Mouse (Mus musculus): ENCODE data around the gene Tmem119. TPM values are rescaled to one million over a fixed set of nuclear protein-coding genes. Genes with fewer than 3 reads are reported as not detected.
A peak's percentile ranks its signal among the peaks of the same experiment; 100 is the strongest.

The Tmem119 gene
- polyA plus RNA-seq, 1 experiment from 2014 or later = 107 TPM

DNA sequence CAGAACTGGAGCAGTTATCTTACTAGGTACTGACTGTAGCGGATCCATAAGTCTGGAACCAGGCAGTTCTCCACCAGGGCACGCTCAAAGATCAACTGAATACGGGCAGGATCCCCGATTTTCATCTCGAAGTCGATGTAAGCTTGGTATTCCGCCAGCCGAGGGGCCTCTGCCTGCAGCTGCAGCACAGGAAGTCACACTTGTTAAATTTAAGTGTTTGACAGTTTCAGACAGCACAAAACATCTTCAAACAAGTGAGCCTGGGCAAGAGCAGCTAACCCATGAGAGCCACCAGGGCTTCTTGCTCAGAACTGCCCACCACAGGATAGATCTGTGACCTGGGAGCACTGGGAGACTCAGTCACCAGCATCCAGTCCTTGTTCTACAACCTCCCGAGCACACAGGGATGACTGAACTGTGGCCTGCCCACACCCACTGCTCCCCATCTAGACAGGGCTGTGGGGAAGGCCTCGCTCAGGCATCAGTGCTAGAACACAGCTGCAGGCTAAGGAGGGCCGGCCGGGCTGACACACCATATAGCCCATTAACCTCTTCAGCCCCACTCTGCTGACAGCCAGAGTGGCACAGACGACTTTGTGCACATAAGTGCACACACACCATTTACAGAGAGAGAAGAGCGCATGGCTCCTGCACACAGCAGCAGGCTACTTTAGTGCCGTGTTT, 44.8 kb downstream of the Tmem119 start:
- peak; percentile 76 for ATAC-seq
- Histone ChIP-seq H3K27ac (ENCODE audit: low read length) (peak overlapping the region; percentile 26; the same call in 1 of the 2 replicates), H3K9ac (replicated peaks; ENCODE audit: low read depth) (no peak overlapping the region), H3K9me3 (ENCODE audit: low read length) (no peaks in the 10 kb centered on the region), H3K4me1 (ENCODE audit: insufficient read depth, low read depth, low read length) (no peaks in the 10 kb centered on the region), H3K4me2 (replicated peaks; ENCODE audit: low read depth, low read length) (no peak overlapping the region), H3K4me3 (ENCODE audit: low read depth, low read length) (no peak overlapping the region), H3K27me3 (replicated peaks; ENCODE audit: insufficient read depth, low read length) (no peaks in the 10 kb centered on the region), H3K36me3 (ENCODE audit: insufficient read depth, low read length) (peaks cover 52% of the 10 kb centered on the region)
- DNase-seq (ENCODE audit: low spot score) = peak; percentile 38
- no peak; the same call in 1 of the 2 replicates for TF ChIP-seq CTCF (IDR thresholded peaks at IDR 0.05)
- 61% methylated on average over 15 of the region's 15 CpGs for WGBS

DNA sequence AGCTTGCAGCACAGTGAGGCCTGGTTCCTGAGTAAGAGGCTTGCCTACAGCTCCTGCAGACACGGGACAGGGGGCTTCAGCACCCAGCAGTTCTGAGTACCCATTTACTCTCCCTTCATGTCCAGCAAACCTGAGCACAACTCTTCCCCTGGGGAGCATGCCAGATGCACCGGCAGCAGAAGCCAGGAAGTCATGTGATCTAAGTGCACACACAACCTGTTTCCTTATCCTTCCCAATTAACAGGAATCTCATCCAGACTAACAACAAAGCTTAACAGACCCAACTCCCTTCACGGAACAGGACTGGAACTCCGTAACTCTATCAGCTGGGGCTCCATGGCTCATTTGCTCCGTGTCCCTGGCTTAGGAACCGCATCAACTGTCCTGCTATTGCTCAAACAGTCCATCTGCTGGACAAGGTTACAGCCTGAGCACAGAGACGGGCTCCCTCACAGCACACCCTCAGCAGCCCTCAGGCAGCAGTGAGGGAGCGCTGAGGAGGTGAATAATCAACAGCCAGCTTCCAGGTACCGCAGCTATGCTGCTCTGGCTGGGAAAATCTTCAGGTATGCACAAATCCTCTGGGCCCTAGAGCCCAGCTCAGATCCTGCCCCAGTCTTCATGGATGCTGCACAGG, 48.7 kb downstream of the Tmem119 start:
- H3K4me3 ChIP-seq (ENCODE audit: low read depth, low read length) = no peak overlapping the region
- H3K9ac ChIP-seq (replicated peaks; ENCODE audit: low read depth) = no peak overlapping the region
- 87% methylated on average over 9 of the region's 9 CpGs for WGBS
- ATAC-seq (no peak), DNase-seq (ENCODE audit: low spot score) (no peak)
- no peak for TF ChIP-seq CTCF (IDR thresholded peaks at IDR 0.05)
- no peak for TF ChIP-seq EP300 (IDR thresholded peaks at IDR 0.05)
- no peaks in the 10 kb centered on the region for H3K27me3 ChIP-seq (replicated peaks; ENCODE audit: insufficient read depth, low read length)
- no peak overlapping the region for H3K27ac ChIP-seq (ENCODE audit: low read length)
- no peak overlapping the region for H3K4me2 ChIP-seq (replicated peaks; ENCODE audit: low read depth, low read length)
- no peaks in the 10 kb centered on the region for H3K9me3 ChIP-seq (ENCODE audit: low read length)
- H3K36me3 ChIP-seq (ENCODE audit: insufficient read depth, low read length) = peaks cover 50% of the 10 kb centered on the region
- no peaks in the 10 kb centered on the region for H3K4me1 ChIP-seq (ENCODE audit: insufficient read depth, low read depth, low read length)

DNA sequence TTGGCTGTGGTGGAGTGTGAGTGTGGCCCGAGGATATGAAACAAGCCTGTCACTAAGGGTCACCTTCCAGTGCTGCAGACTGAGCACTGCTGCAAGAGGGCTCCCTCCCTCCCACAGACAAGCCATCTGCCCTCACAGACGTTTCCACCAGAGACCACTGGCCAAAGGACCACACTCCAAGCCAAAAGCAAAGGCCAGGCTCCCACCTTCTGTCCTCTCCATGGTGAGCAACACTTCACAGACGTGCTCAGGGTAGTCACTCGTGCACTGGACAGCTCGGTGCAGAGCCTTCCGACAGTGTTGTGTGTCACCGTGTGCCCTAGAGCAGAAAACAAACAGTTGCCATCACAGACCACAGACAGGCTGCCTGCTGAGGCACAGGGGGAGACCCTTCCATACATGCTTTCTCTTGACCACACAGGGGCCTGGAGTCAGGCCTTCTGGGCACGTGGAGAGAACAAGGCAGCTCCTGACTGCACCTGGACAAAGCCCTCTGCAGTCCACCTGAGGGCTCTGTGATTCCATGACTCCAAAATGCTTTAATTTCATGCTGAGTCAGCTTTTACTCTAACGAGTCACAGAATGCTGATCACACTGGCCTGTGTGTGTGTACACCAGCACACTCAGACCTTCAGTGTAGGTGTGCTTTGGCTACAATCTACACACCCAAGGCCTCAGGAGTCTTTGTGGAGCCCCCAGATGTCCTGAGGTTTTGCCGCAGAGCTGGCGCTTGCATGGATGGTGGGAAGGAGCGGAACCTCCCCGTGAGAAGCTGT, 51.6 kb downstream of the Tmem119 start:
- no peak overlapping the region for H3K27ac ChIP-seq (ENCODE audit: low read length)
- DNase-seq (ENCODE audit: low spot score) (no peak), ATAC-seq (no peak)
- no peaks in the 10 kb centered on the region for H3K27me3 ChIP-seq (replicated peaks; ENCODE audit: insufficient read depth, low read length)
- no peak overlapping the region for H3K4me3 ChIP-seq (ENCODE audit: low read depth, low read length)
- WGBS = 92% methylated on average over 13 of the region's 13 CpGs
- no peaks in the 10 kb centered on the region for H3K9me3 ChIP-seq (ENCODE audit: low read length)
- no peak overlapping the region for H3K4me2 ChIP-seq (replicated peaks; ENCODE audit: low read depth, low read length)
- no peak for TF ChIP-seq EP300 (IDR thresholded peaks at IDR 0.05)
- TF ChIP-seq CTCF (IDR thresholded peaks at IDR 0.05) = no peak
- no peak overlapping the region for H3K9ac ChIP-seq (replicated peaks; ENCODE audit: low read depth)
- H3K36me3 ChIP-seq (ENCODE audit: insufficient read depth, low read length) = peaks cover 58% of the 10 kb centered on the region
- H3K4me1 ChIP-seq (ENCODE audit: insufficient read depth, low read depth, low read length) = no peaks in the 10 kb centered on the region

DNA sequence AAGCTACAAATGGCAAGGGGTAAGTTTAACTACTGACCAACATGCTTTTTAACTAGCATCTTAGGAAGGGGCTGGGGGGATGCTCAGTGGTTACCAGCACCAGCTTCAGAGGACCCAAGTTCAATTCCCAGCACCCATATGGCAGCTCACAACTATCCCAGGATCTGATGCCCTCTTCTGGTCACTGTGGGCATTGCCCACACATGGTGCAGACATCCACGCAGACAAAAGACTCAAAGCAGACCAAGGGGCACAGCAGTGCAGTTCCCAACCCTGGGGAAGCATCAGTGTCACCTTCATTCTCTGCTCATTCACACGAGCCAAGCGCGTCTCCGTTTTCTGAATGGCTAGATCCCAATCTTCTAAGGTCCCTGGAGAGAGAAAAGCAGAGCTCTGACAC, 52.7 kb downstream of the Tmem119 start:
- TF ChIP-seq EP300 (IDR thresholded peaks at IDR 0.05) (no peak), CTCF (IDR thresholded peaks at IDR 0.05) (peak; percentile 39)
- 92% methylated on average over 5 of the region's 5 CpGs for WGBS

More for the DNA sequence above, 52.7 kb downstream of the Tmem119 start:
- Histone ChIP-seq H3K4me2 (replicated peaks; ENCODE audit: low read depth, low read length) (no peak overlapping the region), H3K36me3 (ENCODE audit: insufficient read depth, low read length) (peaks cover 66% of the 10 kb centered on the region), H3K9ac (replicated peaks; ENCODE audit: low read depth) (no peak overlapping the region), H3K4me1 (ENCODE audit: insufficient read depth, low read depth, low read length) (no peaks in the 10 kb centered on the region), H3K27me3 (replicated peaks; ENCODE audit: insufficient read depth, low read length) (no peaks in the 10 kb centered on the region), H3K9me3 (ENCODE audit: low read length) (no peaks in the 10 kb centered on the region), H3K27ac (ENCODE audit: low read length) (no peak overlapping the region), H3K4me3 (ENCODE audit: low read depth, low read length) (no peak overlapping the region)
- no peak for DNase-seq (ENCODE audit: low spot score)
- ATAC-seq = no peak

Other genes with a start within 250 kb of the Tmem119 start
- 53.4 and 63.8 TPM in 2 replicates for gene Cmklr1, start 150.1 kb downstream of the Tmem119 start, polyA plus RNA-seq (2015; fragmentation: Nextera tagmentation; extraction: Ambion mirVana)
- not detected in 2 replicates for gene 1700069L16Rik, start 75.7 kb downstream of the Tmem119 start, polyA plus RNA-seq (2015; fragmentation: Nextera tagmentation; extraction: Ambion mirVana)
- 6.7 and 6.8 TPM in 2 replicates for gene Ficd, start 64.7 kb downstream of the Tmem119 start, polyA plus RNA-seq (2015; fragmentation: Nextera tagmentation; extraction: Ambion mirVana)
- gene Sart3, start 28.0 kb downstream of the Tmem119 start, polyA plus RNA-seq (2015; fragmentation: Nextera tagmentation; extraction: Ambion mirVana) = 12.8 and 16.9 TPM in 2 replicates
- gene Iscu, start 27.8 kb downstream of the Tmem119 start, polyA plus RNA-seq (2015; fragmentation: Nextera tagmentation; extraction: Ambion mirVana) = 197 and 225 TPM in 2 replicates
- gene Selplg, start 32.1 kb upstream of the Tmem119 start, polyA plus RNA-seq (2015; fragmentation: Nextera tagmentation; extraction: Ambion mirVana) = 14.6 and 15.1 TPM in 2 replicates
- 102 and 115 TPM in 2 replicates for gene Coro1c, start 108.2 kb upstream of the Tmem119 start, polyA plus RNA-seq (2015; fragmentation: Nextera tagmentation; extraction: Ambion mirVana)
- 13.2 and 14.3 TPM in 2 replicates for gene Ssh1, start 193.4 kb upstream of the Tmem119 start, polyA plus RNA-seq (2015; fragmentation: Nextera tagmentation; extraction: Ambion mirVana)
- gene Dao, start 203.2 kb upstream of the Tmem119 start, polyA plus RNA-seq (2015; fragmentation: Nextera tagmentation; extraction: Ambion mirVana) = not detected in 2 replicates